Mouse (Mus musculus): ENCODE data around the gene Zfp39. TPM values are rescaled to one million over a fixed set of nuclear protein-coding genes. Genes with fewer than 3 reads are reported as not detected.
"Not testable (repeated sequence)": the region's sequence is repeated elsewhere in the genome, so short reads cannot be mapped to it uniquely, and the experiment has no call there.

Gene Zfp39
- polyA plus RNA-seq, 1 experiment from 2014 or later, result 1.5 TPM

DNA sequence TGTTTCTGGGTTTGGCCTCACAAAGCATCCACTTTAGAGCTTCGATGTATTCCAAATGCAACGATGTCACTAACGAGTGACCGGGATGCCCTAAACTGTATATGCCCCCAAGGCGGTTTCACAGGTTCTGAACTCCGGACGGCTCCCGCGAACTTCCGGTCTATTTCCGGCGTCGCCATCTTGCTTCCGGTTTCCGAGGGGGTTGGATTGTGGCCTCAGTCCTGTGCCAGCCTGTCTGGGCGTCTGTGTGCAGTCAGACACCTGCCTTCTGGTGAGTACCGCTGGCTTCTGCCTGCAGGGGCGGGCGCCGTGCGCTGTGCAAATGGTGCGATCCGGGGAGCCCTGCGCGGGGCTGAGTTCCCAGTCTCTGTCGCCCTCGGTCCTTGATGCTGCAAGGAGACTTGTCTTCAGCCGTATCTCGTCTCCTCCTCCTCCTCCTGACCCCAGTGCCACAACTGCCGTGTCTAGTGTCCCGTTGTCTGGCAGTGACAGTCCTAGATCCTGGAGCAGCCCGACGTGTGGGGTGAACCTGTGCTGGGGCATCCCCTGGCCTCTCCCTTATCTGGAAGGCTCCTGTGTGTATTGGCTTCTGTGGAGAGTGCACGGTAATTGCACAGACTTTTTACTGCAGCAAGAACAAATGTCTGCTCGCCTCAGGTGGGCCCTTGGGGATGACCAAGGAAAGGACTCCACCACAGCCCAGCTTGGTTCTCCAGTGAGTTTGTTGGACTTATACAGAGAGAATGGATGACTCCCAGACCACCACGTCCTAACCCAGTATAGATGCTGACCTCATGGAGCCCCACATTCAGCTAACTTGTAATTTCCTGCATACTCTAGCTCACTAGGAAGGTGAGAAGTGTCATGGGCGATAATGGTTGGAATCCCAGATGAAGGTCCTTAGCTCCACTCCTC lies 36.7 kb downstream of the Zfp39 start, which contains the start of gene 2810021J22Rik:
Gene 2810021J22Rik (plus strand): TSS at position 178 of the 915 bp plus-strand sequence.
- no peaks in the 10 kb centered on the region; the same call in 1 of the 2 replicates for H3K4me1 ChIP-seq (replicated peaks; ENCODE audit: control insufficient read depth, insufficient read depth, low read length)
- 2% methylated on average over 37 of the region's 37 CpGs for WGBS

DNA sequence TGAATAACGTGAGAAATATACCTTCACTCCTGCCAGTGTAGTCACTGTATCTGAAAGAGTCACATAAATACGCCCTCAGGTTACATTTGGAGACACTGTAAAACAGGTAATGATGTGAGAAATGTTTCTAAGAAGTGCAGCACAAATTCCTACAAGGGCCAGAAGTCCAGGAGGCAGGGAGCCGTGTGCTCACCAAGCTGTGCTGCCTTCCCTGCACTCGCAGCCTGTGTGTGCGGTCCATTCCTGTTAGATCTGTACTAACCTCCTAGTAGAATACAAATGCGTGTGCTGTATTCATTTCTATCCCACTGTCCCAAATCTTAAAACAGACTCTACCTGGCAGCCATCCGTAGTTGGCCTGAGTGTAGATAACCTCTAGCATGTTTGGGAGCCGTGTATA lies 43.3 kb downstream of the Zfp39 start:
- H3K27me3 ChIP-seq (replicated peaks; ENCODE audit: control insufficient read depth, insufficient read depth, low read length), result no peaks in the 10 kb centered on the region
- H3K36me3 ChIP-seq (ENCODE audit: control insufficient read depth, insufficient read depth), result peaks cover 40% of the 10 kb centered on the region
- H3K9me3 ChIP-seq (ENCODE audit: control insufficient read depth), result peaks cover 12% of the 10 kb centered on the region
- no peaks in the 10 kb centered on the region for H3K4me1 ChIP-seq (replicated peaks; ENCODE audit: control insufficient read depth, insufficient read depth, low read length)
- H3K9ac ChIP-seq (ENCODE audit: low read depth, low read length), result no peak overlapping the region
- no peak overlapping the region for H3K27ac ChIP-seq (ENCODE audit: low read depth, low read length)
- no peak for TF ChIP-seq CTCF (IDR thresholded peaks at IDR 0.05; ENCODE audit: low read depth)
- no peak for ATAC-seq
- WGBS, result 96% methylated on average over 8 of the region's 8 CpGs
- no peak overlapping the region for H3K4me3 ChIP-seq (ENCODE audit: low read depth, low read length)
- no peak overlapping the region for H3K4me2 ChIP-seq (replicated peaks; ENCODE audit: low read depth)

More for the DNA sequence above, 36.7 kb downstream of the Zfp39 start, which contains the start of gene 2810021J22Rik:
- no peaks in the 10 kb centered on the region for H3K27me3 ChIP-seq (replicated peaks; ENCODE audit: control insufficient read depth, insufficient read depth, low read length)
- peak within 1 kb of the TSS; percentile 77 for H3K4me2 ChIP-seq (replicated peaks; ENCODE audit: low read depth)
- peak within 1 kb of the TSS; percentile 62 for H3K9ac ChIP-seq (ENCODE audit: low read depth, low read length)
- ATAC-seq, result peak; percentile 90
- peak within 1 kb of the TSS; percentile 71 for H3K4me3 ChIP-seq (ENCODE audit: low read depth, low read length)
- H3K36me3 ChIP-seq (ENCODE audit: control insufficient read depth, insufficient read depth), result no peaks in the 10 kb centered on the region
- H3K9me3 ChIP-seq (ENCODE audit: control insufficient read depth), result no peaks in the 10 kb centered on the region
- TF ChIP-seq CTCF (IDR thresholded peaks at IDR 0.05; ENCODE audit: low read depth), result peak; percentile 41; the same call in 1 of the 2 replicates
- peak within 1 kb of the TSS; percentile 70 for H3K27ac ChIP-seq (ENCODE audit: low read depth, low read length)

DNA sequence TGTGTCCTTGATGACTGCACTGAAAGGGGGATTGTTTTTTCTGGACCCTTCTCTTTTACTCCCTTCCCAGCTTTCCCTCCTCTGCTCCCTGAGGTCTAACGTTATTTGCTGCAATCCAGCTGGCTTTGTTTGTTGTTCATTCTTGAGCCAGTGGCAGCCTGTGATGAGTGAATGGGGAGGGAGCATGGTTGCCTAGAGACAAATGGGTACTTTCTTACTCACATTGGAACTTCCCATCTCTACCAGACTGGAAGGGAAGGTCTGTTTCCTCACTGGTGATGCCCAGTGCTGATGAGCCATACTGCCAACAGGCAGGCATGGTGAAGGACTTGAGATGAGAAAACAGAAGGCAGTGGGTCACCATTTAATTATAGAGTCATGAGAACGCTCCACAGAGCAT lies 54.3 kb downstream of the Zfp39 start:
- 61% methylated on average over 2 of the region's 2 CpGs for WGBS
- no peak for ATAC-seq

GRCm38 (mm10) chr11:58847636-58848035 lies 56.4 kb downstream of the Zfp39 start:
- peaks cover 15% of the 10 kb centered on the region for H3K36me3 ChIP-seq (ENCODE audit: control insufficient read depth, insufficient read depth)
- no peaks in the 10 kb centered on the region for H3K9me3 ChIP-seq (ENCODE audit: control insufficient read depth)
- no peak overlapping the region for H3K27ac ChIP-seq (ENCODE audit: low read depth, low read length)
- peak overlapping the region; percentile 71 for H3K9ac ChIP-seq (ENCODE audit: low read depth, low read length)
- H3K27me3 ChIP-seq (replicated peaks; ENCODE audit: control insufficient read depth, insufficient read depth, low read length), result no peaks in the 10 kb centered on the region
- TF ChIP-seq CTCF (IDR thresholded peaks at IDR 0.05; ENCODE audit: low read depth), result no peak
- 40% methylated on average over 9 of the region's 9 CpGs for WGBS
- peak overlapping the region; percentile 77 for H3K4me3 ChIP-seq (ENCODE audit: low read depth, low read length)
- H3K4me1 ChIP-seq (replicated peaks; ENCODE audit: control insufficient read depth, insufficient read depth, low read length), result no peaks in the 10 kb centered on the region
- ATAC-seq, result no peak
- peak overlapping the region; percentile 79 for H3K4me2 ChIP-seq (replicated peaks; ENCODE audit: low read depth)

More for the DNA sequence above, 54.3 kb downstream of the Zfp39 start:
- peaks cover 27% of the 10 kb centered on the region for H3K36me3 ChIP-seq (ENCODE audit: control insufficient read depth, insufficient read depth)
- H3K4me2 ChIP-seq (replicated peaks; ENCODE audit: low read depth), result no peak overlapping the region
- no peak overlapping the region for H3K9ac ChIP-seq (ENCODE audit: low read depth, low read length)
- no peaks in the 10 kb centered on the region for H3K4me1 ChIP-seq (replicated peaks; ENCODE audit: control insufficient read depth, insufficient read depth, low read length)
- H3K27ac ChIP-seq (ENCODE audit: low read depth, low read length), result no peak overlapping the region
- H3K9me3 ChIP-seq (ENCODE audit: control insufficient read depth), result no peaks in the 10 kb centered on the region
- TF ChIP-seq CTCF (IDR thresholded peaks at IDR 0.05; ENCODE audit: low read depth), result no peak
- no peaks in the 10 kb centered on the region for H3K27me3 ChIP-seq (replicated peaks; ENCODE audit: control insufficient read depth, insufficient read depth, low read length)
- H3K4me3 ChIP-seq (ENCODE audit: low read depth, low read length), result no peak overlapping the region

DNA sequence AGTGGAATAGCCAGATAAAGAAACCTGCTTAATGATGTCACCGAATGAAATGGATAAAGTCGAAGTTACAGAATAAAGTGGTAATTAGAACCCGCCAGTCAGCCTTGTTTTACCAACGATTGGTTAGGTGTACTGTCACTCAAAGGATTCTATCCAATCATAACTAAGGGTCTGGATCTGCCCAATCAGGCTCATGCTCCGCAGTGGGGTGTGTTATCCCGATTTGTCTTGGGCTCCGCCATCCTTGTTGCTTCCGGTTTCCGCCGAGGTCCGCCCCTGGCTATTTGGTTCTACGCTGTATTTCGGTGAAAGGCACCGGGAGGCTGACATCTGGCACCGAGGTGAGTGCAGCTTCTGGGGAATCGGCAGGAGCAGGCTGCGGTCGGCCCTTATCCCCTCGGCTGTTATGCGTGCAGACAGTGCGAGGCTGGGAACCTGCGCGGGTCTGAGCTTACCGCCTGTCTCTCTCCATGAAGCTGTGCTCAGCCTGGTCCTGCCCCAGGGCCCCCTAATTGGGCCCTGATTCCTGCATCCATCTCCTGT lies 57.0 kb downstream of the Zfp39 start, which contains the start of gene Gm12258:
Gene Gm12258 (plus strand): TSS at position 240 of the 543 bp plus-strand sequence.
- Histone ChIP-seq H3K36me3 (ENCODE audit: control insufficient read depth, insufficient read depth) (peaks cover 12% of the 10 kb centered on the region), H3K9me3 (ENCODE audit: control insufficient read depth) (no peaks in the 10 kb centered on the region), H3K9ac (ENCODE audit: low read depth, low read length) (peak within 1 kb of the TSS; percentile 71), H3K4me3 (ENCODE audit: low read depth, low read length) (peak within 1 kb of the TSS; percentile 77), H3K27me3 (replicated peaks; ENCODE audit: control insufficient read depth, insufficient read depth, low read length) (no peaks in the 10 kb centered on the region), H3K4me2 (replicated peaks; ENCODE audit: low read depth) (peak within 1 kb of the TSS; percentile 79), H3K27ac (ENCODE audit: low read depth, low read length) (peak within 1 kb of the TSS; percentile 31; the same call in 1 of the 2 replicates), H3K4me1 (replicated peaks; ENCODE audit: control insufficient read depth, insufficient read depth, low read length) (no peaks in the 10 kb centered on the region)
- TF ChIP-seq CTCF (IDR thresholded peaks at IDR 0.05; ENCODE audit: low read depth), result no peak
- under 1% methylated on average over 24 of the region's 24 CpGs for WGBS
- peak; percentile 100 for ATAC-seq

GRCm38 (mm10) chr11:58838951-58839350 lies 65.1 kb downstream of the Zfp39 start, which contains the start of gene Olfr311:
Olfr311 (plus strand) TSS chr11:58839251.
- not testable (repeated sequence) for H3K4me2 ChIP-seq (replicated peaks; ENCODE audit: low read depth); H3K36me3 ChIP-seq (ENCODE audit: control insufficient read depth, insufficient read depth); H3K9me3 ChIP-seq (ENCODE audit: control insufficient read depth); ATAC-seq; H3K9ac ChIP-seq (ENCODE audit: low read depth, low read length); H3K4me3 ChIP-seq (ENCODE audit: low read depth, low read length); H3K27ac ChIP-seq (ENCODE audit: low read depth, low read length); H3K27me3 ChIP-seq (replicated peaks; ENCODE audit: control insufficient read depth, insufficient read depth, low read length); H3K4me1 ChIP-seq (replicated peaks; ENCODE audit: control insufficient read depth, insufficient read depth, low read length)

Other genes starting within 250 kb of the Zfp39 start
- not detected in 2 replicates for gene Olfr322, start 245.4 kb downstream of the Zfp39 start, polyA plus RNA-seq (2015; fragmentation: Nextera tagmentation; extraction: Ambion mirVana)
- gene Olfr320, start 223.1 kb downstream of the Zfp39 start, polyA plus RNA-seq (2015; fragmentation: Nextera tagmentation; extraction: Ambion mirVana), result not detected in 2 replicates
- not detected in 2 replicates for gene Olfr319, start 205.1 kb downstream of the Zfp39 start, polyA plus RNA-seq (2015; fragmentation: Nextera tagmentation; extraction: Ambion mirVana)
- gene Olfr318, start 180.2 kb downstream of the Zfp39 start, polyA plus RNA-seq (2015; fragmentation: Nextera tagmentation; extraction: Ambion mirVana), result not detected in 2 replicates
- not detected in 2 replicates for gene Olfr317, start 165.0 kb downstream of the Zfp39 start, polyA plus RNA-seq (2015; fragmentation: Nextera tagmentation; extraction: Ambion mirVana)
- not detected in 2 replicates for gene Olfr316, start 151.5 kb downstream of the Zfp39 start, polyA plus RNA-seq (2015; fragmentation: Nextera tagmentation; extraction: Ambion mirVana)
- gene Olfr315, start 131.0 kb downstream of the Zfp39 start, polyA plus RNA-seq (2015; fragmentation: Nextera tagmentation; extraction: Ambion mirVana), result not detected in 2 replicates
- gene Olfr314, start 121.3 kb downstream of the Zfp39 start, polyA plus RNA-seq (2015; fragmentation: Nextera tagmentation; extraction: Ambion mirVana), result not detected in 2 replicates
- gene Fam183b, start 102.3 kb downstream of the Zfp39 start, polyA plus RNA-seq (2015; fragmentation: Nextera tagmentation; extraction: Ambion mirVana), result 1.9 and 4.1 TPM in 2 replicates
- not detected in 2 replicates for gene Olfr313, start 89.2 kb downstream of the Zfp39 start, polyA plus RNA-seq (2015; fragmentation: Nextera tagmentation; extraction: Ambion mirVana)
- not detected in 2 replicates for gene Olfr312, start 75.0 kb downstream of the Zfp39 start, polyA plus RNA-seq (2015; fragmentation: Nextera tagmentation; extraction: Ambion mirVana)
- gene Olfr311, start 65.0 kb downstream of the Zfp39 start, polyA plus RNA-seq (2015; fragmentation: Nextera tagmentation; extraction: Ambion mirVana), result not detected in 2 replicates
- gene Gm12258, start 57.1 kb downstream of the Zfp39 start, polyA plus RNA-seq (2015; fragmentation: Nextera tagmentation; extraction: Ambion mirVana), result 1.6 and 1.9 TPM in 2 replicates
- gene 2810021J22Rik, start 37.0 kb downstream of the Zfp39 start, polyA plus RNA-seq (2015; fragmentation: Nextera tagmentation; extraction: Ambion mirVana), result 1.9 and 2.1 TPM in 2 replicates
- not detected in 2 replicates for gene Btnl10, start 13.7 kb upstream of the Zfp39 start, polyA plus RNA-seq (2015; fragmentation: Nextera tagmentation; extraction: Ambion mirVana)
- gene Rnf187, start 34.7 kb upstream of the Zfp39 start, polyA plus RNA-seq (2015; fragmentation: Nextera tagmentation; extraction: Ambion mirVana), result 113 and 117 TPM in 2 replicates
- gene Hist3h2ba, start 44.7 kb upstream of the Zfp39 start, polyA plus RNA-seq (2015; fragmentation: Nextera tagmentation; extraction: Ambion mirVana), result 6.9 and 7.8 TPM in 2 replicates
- gene Hist3h2a, start 50.5 kb upstream of the Zfp39 start, polyA plus RNA-seq (2015; fragmentation: Nextera tagmentation; extraction: Ambion mirVana), result 15.8 and 16.7 TPM in 2 replicates
- 0.08 and 0.12 TPM in 2 replicates for gene Trim17, start 50.5 kb upstream of the Zfp39 start, polyA plus RNA-seq (2015; fragmentation: Nextera tagmentation; extraction: Ambion mirVana)
- 8.9 and 9.7 TPM in 2 replicates for gene Trim11, start 73.9 kb upstream of the Zfp39 start, polyA plus RNA-seq (2015; fragmentation: Nextera tagmentation; extraction: Ambion mirVana)
- 0.16 and 0.23 TPM in 2 replicates for gene Obscn, start 232.2 kb upstream of the Zfp39 start, polyA plus RNA-seq (2015; fragmentation: Nextera tagmentation; extraction: Ambion mirVana)